Mouse (Mus musculus) granulocyte monocyte progenitor cell, adult 5-6 weeks (primary cell): ENCODE results near the gene Gstz1. TPM values are rescaled to one million over a fixed set of nuclear protein-coding genes. Genes with fewer than 3 reads are reported as not detected.

Experiments
- ATAC-seq: replicated peaks from 2 replicates; pipeline ENCODE4 v1.8.0; 2016; ENCODE audit warnings: mild to moderate bottlenecking, moderate TSS enrichment, inconsistent platforms; ENCODE audit not compliant: poor library complexity, severe bottlenecking
- total RNA-seq, 2 experiments: library from RNA; stranded (forward) in 1 of 2; stranded (reverse) in 1 of 2; fragments of 200-712, 200-1000 nt in 1 of 2; fragments of >200 nt in 1 of 2; fragmentation: Nextera tagmentation in 1 of 2; gene quantifications; 2 replicates each; pipeline ENCODE4 v1.2.3; 2014 to 2017

The Gstz1 gene
- total RNA-seq (2014; fragmentation: Nextera tagmentation) (34.2 and 45.7 TPM in 2 replicates), total RNA-seq (2017) (22.3 and 28.8 TPM in 2 replicates)

GRCm38 (mm10) chr12:87146966-87147365, at the start of gene Gstz1:
TSS of gene Gstz1 (plus strand) at chr12:87147165.
- ATAC-seq, result peak; percentile 86

- ATAC-seq, result no peak
Observed at GRCm38 (mm10) chr12:87100331-87100730, 46.6 kb upstream of the Gstz1 start.

- ATAC-seq, result peak; percentile 21
Observed at GRCm38 (mm10) chr12:87102165-87102631, 44.8 kb upstream of the Gstz1 start, which contains the start of gene Ngb. TSS of gene Ngb (minus strand) at chr12:87102539.

GRCm38 (mm10) chr12:87103471-87103870, 43.5 kb upstream of the Gstz1 start:
- no peak for ATAC-seq

- no peak for ATAC-seq
Observed at GRCm38 (mm10) chr12:87104796-87105195, 42.2 kb upstream of the Gstz1 start.

- ATAC-seq, result no peak
Observed at GRCm38 (mm10) chr12:87107357-87107977, 39.5 kb upstream of the Gstz1 start.

- ATAC-seq, result no peak
Observed at GRCm38 (mm10) chr12:87121918-87122589, 24.9 kb upstream of the Gstz1 start.

GRCm38 (mm10) chr12:87127256-87127655, 19.7 kb upstream of the Gstz1 start:
- ATAC-seq, result no peak

GRCm38 (mm10) chr12:87130224-87130623, 16.7 kb upstream of the Gstz1 start:
- ATAC-seq, result no peak

- ATAC-seq, result no peak
Observed at GRCm38 (mm10) chr12:87131181-87131580, 15.8 kb upstream of the Gstz1 start.

- peak; percentile 35; the same call in 1 of the 2 replicates for ATAC-seq
Observed at GRCm38 (mm10) chr12:87131619-87132018, 15.3 kb upstream of the Gstz1 start.

GRCm38 (mm10) chr12:87132210-87132609, 14.8 kb upstream of the Gstz1 start:
- ATAC-seq, result no peak

- ATAC-seq, result no peak
Observed at GRCm38 (mm10) chr12:87132784-87133183, 14.2 kb upstream of the Gstz1 start.

- ATAC-seq, result no peak
Observed at GRCm38 (mm10) chr12:87137439-87138341, 9.3 kb upstream of the Gstz1 start.

GRCm38 (mm10) chr12:87138342-87138701, 8.6 kb upstream of the Gstz1 start:
- ATAC-seq, result no peak

GRCm38 (mm10) chr12:87138768-87139167, 8.2 kb upstream of the Gstz1 start:
- ATAC-seq, result no peak

- 0 out of 2 replicates have a peak, but pooled peaks have one; percentile 23 for ATAC-seq
Observed at GRCm38 (mm10) chr12:87142156-87142555, 4.8 kb upstream of the Gstz1 start.

GRCm38 (mm10) chr12:87147395-87148089, 577 bp downstream of the Gstz1 start, which contains the start of gene Pomt2:
TSS of gene Pomt2 (minus strand) at chr12:87147968.
- peak; percentile 92 for ATAC-seq

- ATAC-seq, result no peak
Observed at GRCm38 (mm10) chr12:87148136-87148535, 1.2 kb downstream of the Gstz1 start.

GRCm38 (mm10) chr12:87149471-87149870, 2.5 kb downstream of the Gstz1 start:
- ATAC-seq, result no peak
